Mouse (Mus musculus) ES-E14 (cell line): ENCODE measurements around the gene Pctp. TPM values are rescaled to one million over a fixed set of nuclear protein-coding genes. Genes with fewer than 3 reads are reported as not detected.

Experiments used
- DNase-seq: peaks from one replicate; pipeline ENCODE4 v3.0.0-alpha.2; 2013; ENCODE audit warnings: low read depth, low spot score
- H3K27ac ChIP-seq: 2 replicates; pipeline ENCODE4 v1.5.1; 2012; ENCODE audit warnings: low read depth, mild to moderate bottlenecking, low read length, moderate library complexity, mixed read lengths; ENCODE audit not compliant: poor library complexity, insufficient read depth, severe bottlenecking
- H3K36me3 ChIP-seq: 2 replicates; pipeline ENCODE4 v1.6.1; 2012; ENCODE audit warnings: mild to moderate bottlenecking, low read length, moderate library complexity, mixed read lengths; ENCODE audit not compliant: control insufficient read depth, poor library complexity, insufficient read depth, severe bottlenecking
- H3K4me1 ChIP-seq, 2 experiments: fragments of 150-350 bp in 1 of 2; sonication (generic) in 1 of 2; 2 replicates each; pipeline ENCODE4 v1.6.1; 2012; ENCODE audit warnings: low read length in 2 of 2, mild to moderate bottlenecking in 1 of 2, mixed read lengths in 1 of 2; ENCODE audit not compliant: control insufficient read depth in 2 of 2, insufficient read depth in 2 of 2, poor library complexity in 1 of 2
- H3K4me3 ChIP-seq, 2 experiments: fragments of 150-350 bp in 1 of 2; sonication (generic) in 1 of 2; 2 replicates each; pipeline ENCODE4 v1.5.1; 2012; ENCODE audit warnings: low read length in 2 of 2, low read depth in 1 of 2, mild to moderate bottlenecking in 1 of 2, mixed read lengths in 1 of 2; ENCODE audit not compliant: insufficient read depth in 1 of 2, poor library complexity in 1 of 2, severe bottlenecking in 1 of 2
- H3K9ac ChIP-seq: 2 replicates; pipeline ENCODE4 v1.6.1; 2012; ENCODE audit warnings: low read depth, mild to moderate bottlenecking, low read length, mixed read lengths; ENCODE audit not compliant: poor library complexity, insufficient read depth, severe bottlenecking
- H3K9me3 ChIP-seq: fragments of 150-350 bp; sonication (generic); 2 replicates; pipeline ENCODE4 v1.6.1; 2012; ENCODE audit warnings: low read depth, mild to moderate bottlenecking, low read length; ENCODE audit not compliant: control insufficient read depth, insufficient read depth
- CHD2 ChIP-seq: IDR thresholded peaks from 2 replicates; pipeline ENCODE4 v1.6.1; 2014; ENCODE audit warnings: mild to moderate bottlenecking, low read depth, low read length, inconsistent platforms
- HCFC1 ChIP-seq: IDR thresholded peaks from 2 replicates; pipeline ENCODE4 v1.6.1; 2012; ENCODE audit warnings: low read length, inconsistent platforms, borderline replicate concordance; ENCODE audit not compliant: insufficient read depth
- MAFK ChIP-seq: IDR thresholded peaks from 2 replicates; pipeline ENCODE4 v1.6.1; 2014; ENCODE audit warnings: mild to moderate bottlenecking, low read depth, low read length, inconsistent platforms; ENCODE audit not compliant: insufficient read depth
- ZC3H11A ChIP-seq: IDR thresholded peaks from 2 replicates; pipeline ENCODE4 v1.6.1; 2012; ENCODE audit warnings: low read depth, mild to moderate bottlenecking, inconsistent platforms, low read length, borderline replicate concordance
- ZNF384 ChIP-seq: IDR thresholded peaks from 2 replicates; pipeline ENCODE4 v1.6.1; 2012; ENCODE audit warnings: low read depth, low read length, inconsistent platforms
- in situ Hi-C, 2 experiments: fragments of 600-800 bp; cut with MboI; formaldehyde crosslinking; loops; one replicate each; pipeline ENCODE4 v1.15.1; 2025; ENCODE audit warnings: low sequenced_read_pairs in 2 of 2, inconsistent platforms in 1 of 2; ENCODE audit not compliant: unreplicated experiment in 2 of 2
- total RNA-seq: library from RNA; depleted of rRNA; stranded (reverse); fragments of 300-350 nt; gene quantifications from 2 replicates; pipeline ENCODE4 v1.2.3, GENCODE M21; 2012

The Pctp gene
- total RNA-seq, 1 experiment, result 4.2 TPM

- no peaks in the 10 kb centered on the region for H3K9me3 ChIP-seq
- no peak overlapping the region for H3K27ac ChIP-seq
- no peak overlapping the region for H3K9ac ChIP-seq
- no peaks in the 10 kb centered on the region for H3K36me3 ChIP-seq
- in situ Hi-C loops, result no loop called here
- no peak overlapping the region for H3K4me3 ChIP-seq
- TF ChIP-seq ZC3H11A (0 out of 2 replicates have a peak, but pooled peaks have one; percentile 29), HCFC1 (no peak)
- no peaks in the 10 kb centered on the region for H3K4me1 ChIP-seq
- peak; percentile 59 for DNase-seq
Observed at GRCm38 (mm10) chr11:90038022-90038421, 35.3 kb upstream of the Pctp start.

GRCm38 (mm10) chr11:90036416-90036815 is 33.7 kb upstream of the Pctp start:
- TF ChIP-seq ZC3H11A (no peak), ZNF384 (no peak), CHD2 (no peak), HCFC1 (no peak)
- Histone ChIP-seq H3K9me3 (no peaks in the 10 kb centered on the region), H3K4me3 (no peak overlapping the region), H3K36me3 (no peaks in the 10 kb centered on the region), H3K4me1 (no peaks in the 10 kb centered on the region), H3K27ac (no peak overlapping the region), H3K9ac (no peak overlapping the region)
- peak; percentile 54 for DNase-seq
- in situ Hi-C loops, result no loop called here

GRCm38 (mm10) chr11:90035532-90035931 is 32.8 kb upstream of the Pctp start:
- Histone ChIP-seq H3K4me3 (no peak overlapping the region), H3K27ac (no peak overlapping the region), H3K4me1 (no peaks in the 10 kb centered on the region), H3K36me3 (no peaks in the 10 kb centered on the region), H3K9ac (no peak overlapping the region), H3K9me3 (no peaks in the 10 kb centered on the region)
- TF ChIP-seq HCFC1 (no peak), ZC3H11A (no peak), CHD2 (no peak), MAFK (no peak), ZNF384 (no peak)
- in situ Hi-C loops, result no loop called here
- DNase-seq, result no peak

GRCm38 (mm10) chr11:90034646-90035045 is 32.0 kb upstream of the Pctp start:
- DNase-seq, result no peak
- no peak overlapping the region for H3K4me3 ChIP-seq
- no peaks in the 10 kb centered on the region for H3K4me1 ChIP-seq
- no peak for TF ChIP-seq CHD2
- H3K9ac ChIP-seq, result no peak overlapping the region
- in situ Hi-C loops, result no loop called here
- no peak overlapping the region for H3K27ac ChIP-seq
- no peaks in the 10 kb centered on the region for H3K36me3 ChIP-seq
- H3K9me3 ChIP-seq, result no peaks in the 10 kb centered on the region

- Histone ChIP-seq H3K36me3 (no peaks in the 10 kb centered on the region), H3K27ac (no peak overlapping the region), H3K9me3 (no peaks in the 10 kb centered on the region), H3K4me1 (no peaks in the 10 kb centered on the region), H3K4me3 (no peak overlapping the region), H3K9ac (no peak overlapping the region)
- TF ChIP-seq ZC3H11A, result no peak
- no peak for DNase-seq
- in situ Hi-C loops, result no loop called here
Observed at GRCm38 (mm10) chr11:90033442-90033841, 30.7 kb upstream of the Pctp start.
